ENCODE assay signal across 13 mouse cellular contexts in the genomic region with DNA sequence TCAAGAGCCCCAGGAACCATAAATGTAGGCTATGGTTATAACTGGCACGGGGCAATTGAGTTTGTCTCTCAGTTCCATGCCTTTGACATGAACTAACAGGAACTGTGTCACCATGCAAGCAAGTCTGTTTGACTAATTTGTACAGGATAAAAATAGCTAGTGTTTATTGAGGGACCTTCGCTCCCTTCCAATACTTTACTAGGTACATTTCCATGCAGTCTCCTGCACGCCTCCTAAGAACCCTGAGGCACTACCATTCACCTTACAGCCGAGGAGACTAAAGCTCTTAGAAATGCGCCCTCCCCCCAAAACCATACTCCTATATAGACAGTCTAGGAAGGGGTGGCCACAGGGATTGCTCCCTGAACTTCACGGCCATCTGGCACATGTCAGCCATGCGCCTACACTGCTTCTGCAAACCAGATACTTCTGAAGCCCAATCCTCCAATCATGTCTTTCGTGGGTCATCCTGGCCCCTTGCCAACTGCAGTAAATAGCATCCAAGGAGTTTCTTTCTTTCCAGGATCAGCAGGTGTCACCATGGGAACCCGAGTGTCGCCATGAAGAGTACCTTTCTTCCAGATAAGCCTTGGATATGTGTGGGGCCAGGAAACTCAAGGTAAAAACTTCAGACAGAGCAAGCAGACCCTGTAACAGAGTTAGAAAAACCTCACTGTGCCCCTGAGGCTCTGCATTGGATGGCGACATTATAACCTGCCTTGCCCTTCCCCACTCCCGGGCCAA.
"Had no signal": no experiment of that assay in that cellular context is flagged by ENCODE, and none has a peak within 500 bp of the region (broad histone marks: within the 10 kb centered on the region; RNA-seq: fewer than 3 reads in every experiment).

No protein-coding gene starts in this region.

- H3K36me3 ChIP-seq: limb, embryonic 13.5 days; liver, embryonic 15.5 days; midbrain, embryonic 15.5 days; neural tube, embryonic 12.5 days had no signal

- H3K4me1 ChIP-seq: limb, embryonic 13.5 days; liver, embryonic 15.5 days; neural tube, embryonic 12.5 days had no signal

- H3K27me3 ChIP-seq: neural tube, embryonic 12.5 days had no signal

- H3K27ac ChIP-seq: limb, embryonic 13.5 days; liver, embryonic 15.5 days; macrophage; midbrain, embryonic 15.5 days; neural tube, embryonic 12.5 days; stomach, postnatal 0 days had no signal

- H3K4me3 ChIP-seq: limb, embryonic 13.5 days; liver, embryonic 15.5 days; megakaryocyte, embryonic 14.5 days; midbrain, embryonic 15.5 days; neural tube, embryonic 12.5 days had no signal

- ATAC-seq: midbrain, embryonic 15.5 days had no signal

- DNase-seq: kidney, postnatal 14 days; left cerebral cortex, postnatal 4 days; lung, embryonic 14.5 days; lung, postnatal 14 days; thymus, postnatal 4 days had no signal

- H3K4me2 ChIP-seq: limb, embryonic 13.5 days; liver, embryonic 15.5 days; lung, embryonic 14.5 days; midbrain, embryonic 11.5 days; midbrain, embryonic 15.5 days; neural tube, embryonic 12.5 days had no signal

- H3K9ac ChIP-seq: limb, embryonic 13.5 days; liver, embryonic 15.5 days; lung, embryonic 14.5 days; midbrain, embryonic 15.5 days; neural tube, embryonic 12.5 days had no signal

- H3K9me3 ChIP-seq: limb, embryonic 13.5 days; liver, embryonic 15.5 days; megakaryocyte, embryonic 14.5 days; midbrain, embryonic 15.5 days; neural tube, embryonic 12.5 days had no signal
